Mouse (Mus musculus) retina, postnatal 1 day (tissue): ENCODE measurements at regions not wholly inside any gene's neighbourhood (a gene's known extent, or its start where the extent isn't known, plus 50 kb on each side); places are given as distances from the start of the nearest gene placed in this dataset.

ENCODE experiments used
- DNase-seq: peaks from one replicate; pipeline ENCODE4 v3.0.0-alpha.2; 2012

- no peak for DNase-seq
Observed at GRCm38 (mm10) chr16:46776367-46776766, 278.0 kb upstream of the Nectin3 start.

GRCm38 (mm10) chr16:46769383-46769782, 271.1 kb upstream of the Nectin3 start:
- DNase-seq = peak; percentile 58

- peak; percentile 11 for DNase-seq
Observed at GRCm38 (mm10) chr16:46768376-46768775, 270.1 kb upstream of the Nectin3 start.

- peak; percentile 44 for DNase-seq
Observed at GRCm38 (mm10) chr16:46735140-46735539, 236.8 kb upstream of the Nectin3 start.

- DNase-seq = no peak
Observed at GRCm38 (mm10) chr16:46728424-46728823, 230.1 kb upstream of the Nectin3 start.

- no peak for DNase-seq
Observed at GRCm38 (mm10) chr16:46723660-46724059, 225.3 kb upstream of the Nectin3 start.

- DNase-seq = no peak
Observed at GRCm38 (mm10) chr16:46679787-46680186, 181.5 kb upstream of the Nectin3 start.

GRCm38 (mm10) chr16:46669590-46669989, 171.3 kb upstream of the Nectin3 start:
- peak; percentile 24 for DNase-seq

GRCm38 (mm10) chr16:46665566-46665965, 167.2 kb upstream of the Nectin3 start:
- DNase-seq = no peak

- DNase-seq = peak; percentile 18
Observed at GRCm38 (mm10) chr16:46663008-46663407, 164.7 kb upstream of the Nectin3 start.

- DNase-seq = no peak
Observed at GRCm38 (mm10) chr16:46655041-46655440, 156.7 kb upstream of the Nectin3 start.

- no peak for DNase-seq
Observed at GRCm38 (mm10) chr16:46625807-46626206, 127.5 kb upstream of the Nectin3 start.

- no peak for DNase-seq
Observed at GRCm38 (mm10) chr16:46623246-46623645, 124.9 kb upstream of the Nectin3 start.

- DNase-seq = no peak
Observed at GRCm38 (mm10) chr16:46619871-46620270, 121.5 kb upstream of the Nectin3 start.

- DNase-seq = peak; percentile 86
Observed at GRCm38 (mm10) chr16:46617544-46618335, 119.4 kb upstream of the Nectin3 start.

- DNase-seq = peak; percentile 87
Observed at GRCm38 (mm10) chr16:46616606-46617005, 118.3 kb upstream of the Nectin3 start.

GRCm38 (mm10) chr16:46613062-46613818, 114.9 kb upstream of the Nectin3 start:
- no peak for DNase-seq

- no peak for DNase-seq
Observed at GRCm38 (mm10) chr16:46605879-46606203, 107.5 kb upstream of the Nectin3 start.

- DNase-seq = no peak
Observed at GRCm38 (mm10) chr16:46605001-46605878, 106.9 kb upstream of the Nectin3 start.

- peak; percentile 52 for DNase-seq
Observed at GRCm38 (mm10) chr16:46592618-46593253, 94.4 kb upstream of the Nectin3 start.

- no peak for DNase-seq
Observed at GRCm38 (mm10) chr16:46587056-46587455, 88.7 kb upstream of the Nectin3 start.

GRCm38 (mm10) chr16:46584502-46584901, 86.2 kb upstream of the Nectin3 start:
- DNase-seq = no peak

- DNase-seq = no peak
Observed at GRCm38 (mm10) chr16:46581115-46581514, 82.8 kb upstream of the Nectin3 start.
